Mouse (Mus musculus) erythroblast, adult 5-6 weeks (primary cell): ENCODE data around the gene Pou5f1. TPM values are rescaled to one million over a fixed set of nuclear protein-coding genes. Genes with fewer than 3 reads are reported as not detected.

Experiments used
- ATAC-seq: replicated peaks from 2 replicates; pipeline ENCODE4 v1.8.0; 2016; ENCODE audit warnings: moderate number of reproducible peaks, mild to moderate bottlenecking, moderate TSS enrichment, inconsistent platforms; ENCODE audit not compliant: poor library complexity, low FRiP score, severe bottlenecking
- total RNA-seq, 2 experiments: library from RNA; stranded (forward) in 1 of 2; stranded (reverse) in 1 of 2; fragments of 150-400 nt in 1 of 2; fragments of 200-764, 138-1000 nt in 1 of 2; gene quantifications; 2 replicates each; pipeline versions ENCODE4 v1.2.3 to v1.2.4; 2015 to 2017; ENCODE audit warnings: low replicate concordance in 2 of 2

Gene Pou5f1
- total RNA-seq, 2 experiments from 2014 or later, result not detected

- no peak for ATAC-seq
These were observed 41.6 kb downstream of the Pou5f1 start for GRCm38 (mm10) chr17:35547465-35547864.

GRCm38 (mm10) chr17:35548636-35549035, 42.8 kb downstream of the Pou5f1 start:
- ATAC-seq, result no peak

- no peak for ATAC-seq
These were observed 43.8 kb downstream of the Pou5f1 start for GRCm38 (mm10) chr17:35549437-35550142.

- no peak for ATAC-seq
These were observed 44.3 kb downstream of the Pou5f1 start for GRCm38 (mm10) chr17:35550143-35550494.

GRCm38 (mm10) chr17:35550871-35551270, 45.1 kb downstream of the Pou5f1 start:
- no peak for ATAC-seq

GRCm38 (mm10) chr17:35551881-35552414, 46.1 kb downstream of the Pou5f1 start, which contains the start of gene Cdsn:
Gene Cdsn (plus strand): TSS chr17:35552128.
- ATAC-seq, result no peak

- no peak for ATAC-seq
These were observed 48.5 kb downstream of the Pou5f1 start for GRCm38 (mm10) chr17:35554321-35554720.

- no peak for ATAC-seq
These were observed 49.1 kb downstream of the Pou5f1 start for GRCm38 (mm10) chr17:35554761-35555397.

GRCm38 (mm10) chr17:35556186-35556765, 50.5 kb downstream of the Pou5f1 start:
- ATAC-seq, result no peak

- ATAC-seq, result peak; percentile 74
These were observed 51.0 kb downstream of the Pou5f1 start for GRCm38 (mm10) chr17:35556812-35557211.

- ATAC-seq, result no peak
These were observed 51.5 kb downstream of the Pou5f1 start for GRCm38 (mm10) chr17:35557351-35557750.

- ATAC-seq, result no peak
These were observed 52.4 kb downstream of the Pou5f1 start for GRCm38 (mm10) chr17:35558216-35558615.

Other genes with a start within 250 kb of the Pou5f1 start
- gene H2-D1, start 243.3 kb upstream of the Pou5f1 start, total RNA-seq (2015; ENCODE audit: low replicate concordance), result 117 and 224 TPM in 2 replicates
- gene H2-D1, start 243.3 kb upstream of the Pou5f1 start, total RNA-seq (2017; ENCODE audit: low replicate concordance), result 217 and 402 TPM in 2 replicates
- not detected in 2 replicates for gene H2-Q1, start 185.6 kb upstream of the Pou5f1 start, total RNA-seq (2015; ENCODE audit: low replicate concordance)
- not detected in 2 replicates for gene H2-Q1, start 185.6 kb upstream of the Pou5f1 start, total RNA-seq (2017; ENCODE audit: low replicate concordance)
- not detected in 2 replicates for gene H2-Q2, start 163.8 kb upstream of the Pou5f1 start, total RNA-seq (2015; ENCODE audit: low replicate concordance)
- gene H2-Q2, start 163.8 kb upstream of the Pou5f1 start, total RNA-seq (2017; ENCODE audit: low replicate concordance), result not detected in 2 replicates
- 3.6 and 5.6 TPM in 2 replicates for gene H2-Q4, start 126.4 kb upstream of the Pou5f1 start, total RNA-seq (2015; ENCODE audit: low replicate concordance)
- 8.3 and 8.9 TPM in 2 replicates for gene H2-Q4, start 126.4 kb upstream of the Pou5f1 start, total RNA-seq (2017; ENCODE audit: low replicate concordance)
- 5.6 and 8.5 TPM in 2 replicates for gene H2-Q6, start 81.2 kb upstream of the Pou5f1 start, total RNA-seq (2015; ENCODE audit: low replicate concordance)
- 5.9 and 7.7 TPM in 2 replicates for gene H2-Q6, start 81.2 kb upstream of the Pou5f1 start, total RNA-seq (2017; ENCODE audit: low replicate concordance)
- gene H2-Q7, start 66.9 kb upstream of the Pou5f1 start, total RNA-seq (2015; ENCODE audit: low replicate concordance), result 15.3 and 26.3 TPM in 2 replicates
- 0.77 and 7.4 TPM in 2 replicates for gene H2-Q7, start 66.9 kb upstream of the Pou5f1 start, total RNA-seq (2017; ENCODE audit: low replicate concordance)
- 0.84 and 8.3 TPM in 2 replicates for gene H2-Q10, start 35.9 kb upstream of the Pou5f1 start, total RNA-seq (2015; ENCODE audit: low replicate concordance)
- gene H2-Q10, start 35.9 kb upstream of the Pou5f1 start, total RNA-seq (2017; ENCODE audit: low replicate concordance), result 1.0 and 2.5 TPM in 2 replicates
- 18.4 and 30.3 TPM in 2 replicates for gene Tcf19, start 10.8 kb downstream of the Pou5f1 start, total RNA-seq (2015; ENCODE audit: low replicate concordance)
- gene Tcf19, start 10.8 kb downstream of the Pou5f1 start, total RNA-seq (2017; ENCODE audit: low replicate concordance), result 18.8 and 19.0 TPM in 2 replicates
- gene Cchcr1, start 11.1 kb downstream of the Pou5f1 start, total RNA-seq (2015; ENCODE audit: low replicate concordance), result 4.2 and 9.4 TPM in 2 replicates
- gene Cchcr1, start 11.1 kb downstream of the Pou5f1 start, total RNA-seq (2017; ENCODE audit: low replicate concordance), result 25.9 and 66.8 TPM in 2 replicates
- 1.3 TPM in 1 of 2 replicates, not detected in the other for gene Psors1c2, start 27.2 kb downstream of the Pou5f1 start, total RNA-seq (2015; ENCODE audit: low replicate concordance)
- not detected in 2 replicates for gene Psors1c2, start 27.2 kb downstream of the Pou5f1 start, total RNA-seq (2017; ENCODE audit: low replicate concordance)
- gene Cdsn, start 46.1 kb downstream of the Pou5f1 start, total RNA-seq (2015; ENCODE audit: low replicate concordance), result not detected in 2 replicates
- gene Cdsn, start 46.1 kb downstream of the Pou5f1 start, total RNA-seq (2017; ENCODE audit: low replicate concordance), result not detected in 2 replicates
- gene 2300002M23Rik, start 61.4 kb downstream of the Pou5f1 start, total RNA-seq (2015; ENCODE audit: low replicate concordance), result not detected in 2 replicates
- gene 2300002M23Rik, start 61.4 kb downstream of the Pou5f1 start, total RNA-seq (2017; ENCODE audit: low replicate concordance), result not detected in 2 replicates
- not detected in 2 replicates for gene Sfta2, start 95.5 kb downstream of the Pou5f1 start, total RNA-seq (2015; ENCODE audit: low replicate concordance)
- gene Sfta2, start 95.5 kb downstream of the Pou5f1 start, total RNA-seq (2017; ENCODE audit: low replicate concordance), result not detected in 2 replicates
- gene Gm9573, start 120.6 kb downstream of the Pou5f1 start, total RNA-seq (2015; ENCODE audit: low replicate concordance), result not detected in 2 replicates
- gene Gm9573, start 120.6 kb downstream of the Pou5f1 start, total RNA-seq (2017; ENCODE audit: low replicate concordance), result not detected in 2 replicates
- not detected in 2 replicates for gene Mucl3, start 137.7 kb downstream of the Pou5f1 start, total RNA-seq (2015; ENCODE audit: low replicate concordance)
- 0.17 TPM in 1 of 2 replicates, not detected in the other for gene Mucl3, start 137.7 kb downstream of the Pou5f1 start, total RNA-seq (2017; ENCODE audit: low replicate concordance)
- 1.9 and 2.9 TPM in 2 replicates for gene Vars2, start 161.6 kb downstream of the Pou5f1 start, total RNA-seq (2015; ENCODE audit: low replicate concordance)
- 2.1 and 11.0 TPM in 2 replicates for gene Vars2, start 161.6 kb downstream of the Pou5f1 start, total RNA-seq (2017; ENCODE audit: low replicate concordance)
- gene Gtf2h4, start 167.7 kb downstream of the Pou5f1 start, total RNA-seq (2015; ENCODE audit: low replicate concordance), result 3.3 and 5.6 TPM in 2 replicates
- 2.6 and 9.8 TPM in 2 replicates for gene Gtf2h4, start 167.7 kb downstream of the Pou5f1 start, total RNA-seq (2017; ENCODE audit: low replicate concordance)
- gene Ddr1, start 198.6 kb downstream of the Pou5f1 start, total RNA-seq (2015; ENCODE audit: low replicate concordance), result 0.21 TPM in 1 of 2 replicates, not detected in the other
- not detected in 2 replicates for gene Ddr1, start 198.6 kb downstream of the Pou5f1 start, total RNA-seq (2017; ENCODE audit: low replicate concordance)